Mouse (Mus musculus): ENCODE measurements around the gene Lrrc8e.

The Lrrc8e gene

GRCm38 (mm10) chr8:4258233-4258632 is 31.6 kb downstream of the Lrrc8e start:
- 3% methylated on average over 26 of the region's 35 CpGs for WGBS

- WGBS: under 1% methylated on average over 32 of the region's 32 CpGs
These were observed 32.1 kb downstream of the Lrrc8e start for GRCm38 (mm10) chr8:4258678-4259077.

- 4% methylated on average over 33 of the region's 33 CpGs for WGBS
These were observed 32.6 kb downstream of the Lrrc8e start, which contains the start of gene Ctxn1 for GRCm38 (mm10) chr8:4259125-4259804. Gene Ctxn1, minus strand, starts transcription at chr8:4259274.

- 79% methylated on average over 4 of the region's 4 CpGs for WGBS
These were observed 33.2 kb downstream of the Lrrc8e start for GRCm38 (mm10) chr8:4259805-4260170.

GRCm38 (mm10) chr8:4263105-4263791 is 36.6 kb downstream of the Lrrc8e start:
- WGBS: 40% methylated on average over 8 of the region's 8 CpGs

- 68% methylated on average over 15 of the region's 15 CpGs for WGBS
These were observed 38.7 kb downstream of the Lrrc8e start for GRCm38 (mm10) chr8:4265160-4265914.

- WGBS: 73% methylated on average over 15 of the region's 15 CpGs
These were observed 41.0 kb downstream of the Lrrc8e start for GRCm38 (mm10) chr8:4267627-4268026.

GRCm38 (mm10) chr8:4269609-4270008 is 43.0 kb downstream of the Lrrc8e start:
- 80% methylated on average over 6 of the region's 6 CpGs for WGBS

GRCm38 (mm10) chr8:4275275-4276110 is 48.9 kb downstream of the Lrrc8e start, which contains the start of gene Timm44:
Gene Timm44, minus strand, starts transcription at chr8:4275913.
- WGBS: under 1% methylated on average over 39 of the region's 39 CpGs

GRCm38 (mm10) chr8:4276111-4276465 is 49.5 kb downstream of the Lrrc8e start:
- 21% methylated on average over 9 of the region's 9 CpGs for WGBS
